Mouse (Mus musculus) forebrain, embryonic 14.5 days (tissue): ENCODE data around the gene Gstp2. TPM values are rescaled to one million over a fixed set of nuclear protein-coding genes. Genes with fewer than 3 reads are reported as not detected.
"Not testable (repeated sequence)": the region's sequence is repeated elsewhere in the genome, so short reads cannot be mapped to it uniquely, and the experiment has no call there.

ENCODE experiments used
- ATAC-seq: fragments of 200-750 bp; cut with Nextera tagmentation; 2 replicates; pipeline ENCODE4 v1.8.0; 2017; ENCODE audit warnings: mild to moderate bottlenecking, moderate library complexity
- DNase-seq: peaks from one replicate; pipeline ENCODE4 v3.0.0-alpha.2; 2015; ENCODE audit warnings: low spot score
- H3K27ac ChIP-seq: fragments of 300-500 bp; sonication (generic); 2 replicates; pipeline ENCODE4 v1.5.1; 2014; ENCODE audit warnings: low read depth, mild to moderate bottlenecking, control low read depth, low read length, moderate library complexity
- H3K27me3 ChIP-seq: fragments of 300-500 bp; sonication (generic); replicated peaks from 2 replicates; pipeline ENCODE4 v1.6.1; 2014; ENCODE audit warnings: low read length, control low read depth, mixed read lengths; ENCODE audit not compliant: control insufficient read depth, insufficient read depth
- H3K36me3 ChIP-seq: fragments of 300-500 bp; sonication (generic); 2 replicates; pipeline ENCODE4 v1.6.1; 2014; ENCODE audit warnings: low read length, control low read depth; ENCODE audit not compliant: control insufficient read depth, insufficient read depth
- H3K4me1 ChIP-seq: fragments of 300-500 bp; sonication (generic); 2 replicates; pipeline ENCODE4 v1.6.1; 2014; ENCODE audit warnings: antibody characterized with exemption, low read length, control low read depth; ENCODE audit not compliant: control insufficient read depth, insufficient read depth
- H3K4me2 ChIP-seq: fragments of 300-500 bp; sonication (generic); 2 replicates; pipeline ENCODE4 v1.6.1; 2014; ENCODE audit warnings: mild to moderate bottlenecking, control low read depth, low read length
- H3K4me3 ChIP-seq: fragments of 300-500 bp; sonication (generic); 2 replicates; pipeline ENCODE4 v1.5.1; 2014; ENCODE audit warnings: low read depth, low read length, control low read depth
- H3K9ac ChIP-seq: fragments of 300-500 bp; sonication (generic); 2 replicates; pipeline ENCODE4 v1.6.1; 2014; ENCODE audit warnings: mild to moderate bottlenecking, low read length, control low read depth, moderate library complexity
- H3K9me3 ChIP-seq: fragments of 300-500 bp; sonication (generic); replicated peaks from 2 replicates; pipeline ENCODE4 v1.6.1; 2016; ENCODE audit warnings: low read length, control low read depth, mixed read lengths; ENCODE audit not compliant: control insufficient read depth
- WGBS: fragments of 180-500 bp; shearing (Covaris S2); extraction: QIAGEN DNeasy Blood & Tissue Kit; methylation state at CpG from one replicate; pipeline ENCODE4 v1.1.7; 2014; 5-methylcytosine and 5-hydroxymethylcytosine counted together
- polyA plus RNA-seq: library from polyadenylated mRNA; unstranded; fragments of >200 nt; fragmentation: Nextera tagmentation; extraction: Ambion mirVana; gene quantifications from 2 replicates; pipeline ENCODE4 v1.2.1, GENCODE M21; 2014

The Gstp2 gene
- polyA plus RNA-seq, 1 experiment from 2014 or later = 1.2 TPM

- Histone ChIP-seq H3K4me1 (no peaks in the 10 kb centered on the region), H3K27ac (no peak overlapping the region), H3K4me2 (no peak overlapping the region), H3K27me3 (no peaks in the 10 kb centered on the region), H3K9ac (no peak overlapping the region), H3K36me3 (no peaks in the 10 kb centered on the region), H3K9me3 (no peaks in the 10 kb centered on the region), H3K4me3 (no peak overlapping the region)
- no peak for ATAC-seq
- WGBS = 88% methylated on average over 1 of the region's 1 CpGs
- DNase-seq = no peak
These were observed 29.7 kb upstream of the Gstp2 start for GRCm38 (mm10) chr19:4075531-4075930.

- Histone ChIP-seq H3K4me2 (no peak overlapping the region), H3K27me3 (no peaks in the 10 kb centered on the region; the same call in 1 of the 2 replicates), H3K9ac (no peak overlapping the region), H3K4me3 (no peak overlapping the region), H3K36me3 (no peaks in the 10 kb centered on the region), H3K27ac (no peak overlapping the region), H3K4me1 (no peaks in the 10 kb centered on the region), H3K9me3 (no peaks in the 10 kb centered on the region)
- DNase-seq (no peak), ATAC-seq (no peak)
- WGBS = 73% methylated on average over 6 of the region's 6 CpGs
These were observed 27.0 kb upstream of the Gstp2 start for GRCm38 (mm10) chr19:4072706-4073424.

- H3K36me3 ChIP-seq = no peaks in the 10 kb centered on the region
- no peak overlapping the region for H3K27ac ChIP-seq
- no peak overlapping the region for H3K4me3 ChIP-seq
- 90% methylated on average over 6 of the region's 6 CpGs for WGBS
- DNase-seq (no peak), ATAC-seq (no peak)
- no peak overlapping the region for H3K9ac ChIP-seq
- no peak overlapping the region for H3K4me2 ChIP-seq
- H3K4me1 ChIP-seq = no peaks in the 10 kb centered on the region
- H3K27me3 ChIP-seq = no peaks in the 10 kb centered on the region; the same call in 1 of the 2 replicates
- no peaks in the 10 kb centered on the region for H3K9me3 ChIP-seq
These were observed 25.6 kb upstream of the Gstp2 start for GRCm38 (mm10) chr19:4071406-4071805.

GRCm38 (mm10) chr19:4070756-4071155 lies 24.9 kb upstream of the Gstp2 start:
- no peak for DNase-seq

GRCm38 (mm10) chr19:4070311-4070710 lies 24.5 kb upstream of the Gstp2 start:
- Histone ChIP-seq H3K4me2 (no peak overlapping the region), H3K9me3 (no peaks in the 10 kb centered on the region), H3K9ac (no peak overlapping the region), H3K36me3 (no peaks in the 10 kb centered on the region), H3K27ac (no peak overlapping the region), H3K27me3 (no peaks in the 10 kb centered on the region; the same call in 1 of the 2 replicates), H3K4me1 (no peaks in the 10 kb centered on the region), H3K4me3 (no peak overlapping the region)
- ATAC-seq (no peak), DNase-seq (no peak)
- 74% methylated on average over 15 of the region's 15 CpGs for WGBS

More at GRCm38 (mm10) chr19:4070756-4071155, 24.9 kb upstream of the Gstp2 start:
- no peak overlapping the region for H3K4me3 ChIP-seq
- no peak overlapping the region for H3K4me2 ChIP-seq
- no peak overlapping the region for H3K27ac ChIP-seq
- ATAC-seq = no peak
- H3K36me3 ChIP-seq = no peaks in the 10 kb centered on the region
- H3K9ac ChIP-seq = no peak overlapping the region
- WGBS = 80% methylated on average over 8 of the region's 8 CpGs
- H3K4me1 ChIP-seq = no peaks in the 10 kb centered on the region
- no peaks in the 10 kb centered on the region; the same call in 1 of the 2 replicates for H3K27me3 ChIP-seq
- no peaks in the 10 kb centered on the region for H3K9me3 ChIP-seq

- no peak for DNase-seq
- H3K27ac ChIP-seq = no peak overlapping the region
These were observed 23.0 kb upstream of the Gstp2 start for GRCm38 (mm10) chr19:4068717-4069410.

GRCm38 (mm10) chr19:4068242-4068641 lies 22.4 kb upstream of the Gstp2 start:
- not testable (repeated sequence) for H3K36me3 ChIP-seq, H3K4me1 ChIP-seq, DNase-seq, H3K9ac ChIP-seq, H3K4me2 ChIP-seq, H3K9me3 ChIP-seq, H3K4me3 ChIP-seq, H3K27me3 ChIP-seq, H3K27ac ChIP-seq, ATAC-seq
- 92% methylated on average over 2 of the region's 2 CpGs for WGBS

More at GRCm38 (mm10) chr19:4068717-4069410, 23.0 kb upstream of the Gstp2 start:
- no peak for ATAC-seq
- H3K4me3 ChIP-seq = no peak overlapping the region
- no peak overlapping the region for H3K4me2 ChIP-seq
- no peaks in the 10 kb centered on the region for H3K9me3 ChIP-seq
- 53% methylated on average over 15 of the region's 15 CpGs for WGBS
- H3K36me3 ChIP-seq = no peaks in the 10 kb centered on the region
- no peaks in the 10 kb centered on the region; the same call in 1 of the 2 replicates for H3K27me3 ChIP-seq
- no peak overlapping the region for H3K9ac ChIP-seq
- H3K4me1 ChIP-seq = no peaks in the 10 kb centered on the region

GRCm38 (mm10) chr19:4066877-4067276 lies 21.1 kb upstream of the Gstp2 start:
- DNase-seq (no peak), ATAC-seq (no peak)
- no peaks in the 10 kb centered on the region for H3K36me3 ChIP-seq
- no peak overlapping the region for H3K27ac ChIP-seq
- H3K9ac ChIP-seq = no peak overlapping the region
- H3K4me3 ChIP-seq = no peak overlapping the region
- no peaks in the 10 kb centered on the region for H3K4me1 ChIP-seq
- H3K9me3 ChIP-seq = no peaks in the 10 kb centered on the region
- no peak overlapping the region for H3K4me2 ChIP-seq
- H3K27me3 ChIP-seq = no peaks in the 10 kb centered on the region; the same call in 1 of the 2 replicates

GRCm38 (mm10) chr19:4066280-4066679 lies 20.5 kb upstream of the Gstp2 start:
- DNase-seq (no peak), ATAC-seq (no peak)
- H3K27ac ChIP-seq = no peak overlapping the region
- no peaks in the 10 kb centered on the region for H3K9me3 ChIP-seq
- no peaks in the 10 kb centered on the region for H3K36me3 ChIP-seq
- 84% methylated on average over 6 of the region's 6 CpGs for WGBS
- no peaks in the 10 kb centered on the region for H3K4me1 ChIP-seq
- H3K4me3 ChIP-seq = no peak overlapping the region
- no peak overlapping the region for H3K9ac ChIP-seq
- no peaks in the 10 kb centered on the region; the same call in 1 of the 2 replicates for H3K27me3 ChIP-seq
- no peak overlapping the region for H3K4me2 ChIP-seq
